ENCODE assay signal across 21 mouse cellular contexts in genomic region chr14:18759601-18760356, GRCm38 (mm10).
DNase-seq lines count a peak whose midpoint lies in the region; ATAC-seq and TF ChIP-seq lines count a peak whose summit lies in the region.
"Had no signal": no experiment of that assay in that cellular context is flagged by ENCODE, and none has a peak within 500 bp of the region (broad histone marks: within the 10 kb centered on the region; RNA-seq: fewer than 3 reads in every experiment).

No protein-coding gene starts in this region.

- H3K9me3 ChIP-seq in forebrain, embryonic 15.5 days = no peaks in the 10 kb centered on the region
- no peaks in the 10 kb centered on the region for H3K9me3 ChIP-seq in forebrain, embryonic 10.5 days
- H3K9me3 ChIP-seq in midbrain, embryonic 15.5 days = no peaks in the 10 kb centered on the region
- no peaks in the 10 kb centered on the region for H3K9me3 ChIP-seq in midbrain, embryonic 10.5 days (replicated peaks)
- H3K9me3 ChIP-seq: heart, embryonic 10.5 days; hindbrain, embryonic 15.5 days; limb, embryonic 15.5 days; midbrain, embryonic 12.5 days had no signal

- H3K27me3 ChIP-seq in forebrain, embryonic 15.5 days = no peaks in the 10 kb centered on the region
- H3K27me3 ChIP-seq in forebrain, embryonic 10.5 days (ENCODE audit: poor library complexity, severe bottlenecking) = no peaks in the 10 kb centered on the region
- H3K27me3 ChIP-seq in midbrain, embryonic 15.5 days (replicated peaks) = no peaks in the 10 kb centered on the region
- H3K27me3 ChIP-seq in midbrain, embryonic 10.5 days (ENCODE audit: low read depth, poor library complexity, severe bottlenecking) = no peaks in the 10 kb centered on the region
- no peaks in the 10 kb centered on the region for H3K27me3 ChIP-seq in myocyte (ENCODE audit: control insufficient read depth, insufficient read depth, insufficient read length)
- H3K27me3 ChIP-seq: hindbrain, embryonic 15.5 days; limb, embryonic 15.5 days; midbrain, embryonic 12.5 days had no signal

- H3K4me3 ChIP-seq in forebrain, embryonic 15.5 days = no peak overlapping the region
- H3K4me3 ChIP-seq in forebrain, embryonic 10.5 days = no peak overlapping the region
- no peak overlapping the region for H3K4me3 ChIP-seq in midbrain, embryonic 15.5 days
- no peak overlapping the region for H3K4me3 ChIP-seq in midbrain, embryonic 10.5 days
- H3K4me3 ChIP-seq in myocyte = no peak overlapping the region
- H3K4me3 ChIP-seq: heart, embryonic 10.5 days; hindbrain, embryonic 15.5 days; limb, embryonic 15.5 days; midbrain, embryonic 12.5 days had no signal

- no peak for DNase-seq in forebrain, embryonic 10.5 days (ENCODE audit: extremely low spot score, low spot score)
- DNase-seq in midbrain, embryonic 10.5 days (ENCODE audit: low spot score) = no peak
- peak; percentile 14 for DNase-seq in c-Kit-positive CD71-positive TER-119-negative erythroid progenitor cells, embryonic 14.5 days (ENCODE audit: low read depth)
- DNase-seq in kidney, adult 9 months = no peak
- DNase-seq: adrenal gland, adult 8-10 months; B cell, adult 2 months; cerebellum, adult 2 months; gastrocnemius, postnatal 25 days; heart, postnatal 10 days; kidney, postnatal 10 days; lung, embryonic 14.5 days; lung, postnatal 4 days; right cerebral cortex, postnatal 4 days had no signal

- no peaks in the 10 kb centered on the region for H3K36me3 ChIP-seq in forebrain, embryonic 15.5 days
- H3K36me3 ChIP-seq in forebrain, embryonic 10.5 days (replicated peaks) = no peaks in the 10 kb centered on the region
- no peaks in the 10 kb centered on the region for H3K36me3 ChIP-seq in midbrain, embryonic 15.5 days (replicated peaks)
- no peaks in the 10 kb centered on the region for H3K36me3 ChIP-seq in midbrain, embryonic 10.5 days
- no peaks in the 10 kb centered on the region for H3K36me3 ChIP-seq in myocyte (ENCODE audit: control insufficient read depth, insufficient read depth)
- H3K36me3 ChIP-seq: heart, embryonic 10.5 days; hindbrain, embryonic 15.5 days; limb, embryonic 15.5 days; midbrain, embryonic 12.5 days had no signal

- WGBS in forebrain, embryonic 15.5 days = 59% methylated on average over 6 of the region's 6 CpGs
- 85% methylated on average over 6 of the region's 6 CpGs for WGBS in forebrain, embryonic 10.5 days
- 68% methylated on average over 6 of the region's 6 CpGs for WGBS in midbrain, embryonic 15.5 days
- 82% methylated on average over 6 of the region's 6 CpGs for WGBS in midbrain, embryonic 10.5 days

- H3K4me1 ChIP-seq in forebrain, embryonic 15.5 days = peaks cover 11% of the 10 kb centered on the region
- 0 out of 2 replicates have a peak, but pooled peaks cover 6% of the 10 kb centered on the region for H3K4me1 ChIP-seq in forebrain, embryonic 10.5 days
- H3K4me1 ChIP-seq in midbrain, embryonic 15.5 days = peaks cover 10% of the 10 kb centered on the region
- H3K4me1 ChIP-seq in midbrain, embryonic 10.5 days = peaks cover 3% of the 10 kb centered on the region; the same call in 1 of the 2 replicates
- H3K4me1 ChIP-seq: heart, embryonic 10.5 days; limb, embryonic 15.5 days had no signal

- no peak overlapping the region for H3K4me2 ChIP-seq in forebrain, embryonic 15.5 days (replicated peaks)
- H3K4me2 ChIP-seq in midbrain, embryonic 15.5 days = no peak overlapping the region
- no peak overlapping the region for H3K4me2 ChIP-seq in myocyte (ENCODE audit: low read depth)
- H3K4me2 ChIP-seq: hindbrain, embryonic 15.5 days; limb, embryonic 15.5 days; lung, embryonic 14.5 days; midbrain, embryonic 12.5 days had no signal

- H3K9ac ChIP-seq in forebrain, embryonic 15.5 days (replicated peaks) = no peak overlapping the region
- no peak overlapping the region for H3K9ac ChIP-seq in midbrain, embryonic 15.5 days
- H3K9ac ChIP-seq: hindbrain, embryonic 15.5 days; limb, embryonic 15.5 days; lung, embryonic 14.5 days; midbrain, embryonic 12.5 days had no signal

- H3K27ac ChIP-seq in forebrain, embryonic 15.5 days (replicated peaks) = peak overlapping the region; percentile 40; the same call in 1 of the 2 replicates
- H3K27ac ChIP-seq in forebrain, embryonic 10.5 days = no peak overlapping the region
- no peak overlapping the region for H3K27ac ChIP-seq in midbrain, embryonic 15.5 days
- H3K27ac ChIP-seq in midbrain, embryonic 10.5 days (replicated peaks) = no peak overlapping the region
- H3K27ac ChIP-seq: heart, embryonic 10.5 days; limb, embryonic 15.5 days; midbrain, embryonic 12.5 days had no signal

- H3ac ChIP-seq in myocyte (ENCODE audit: control insufficient read depth, insufficient read length) = no peak overlapping the region

- ATAC-seq in forebrain, embryonic 15.5 days (replicated peaks) = peak; percentile 44
- 0 out of 2 replicates have a peak, but pooled peaks have one; percentile 25 for ATAC-seq in midbrain, embryonic 15.5 days (replicated peaks)
- ATAC-seq: intestine, postnatal 0 days had no signal

- no peak for TF ChIP-seq POLR2A in myocyte (IDR thresholded peaks at IDR 0.05; ENCODE audit: insufficient read length, low read depth)

- H3K79me2 ChIP-seq in myocyte (ENCODE audit: control insufficient read depth, insufficient read depth) = no peaks in the 10 kb centered on the region

TF ChIP-seq in myocyte, 11 proteins besides CTCF, POLR2A, EP300 and RAD21:
- TF ChIP-seq REST (IDR thresholded peaks at IDR 0.05; ENCODE audit: insufficient read depth, insufficient read length) (no peak), TCF12 (IDR thresholded peaks at IDR 0.05; ENCODE audit: insufficient read depth, poor library complexity, severe bottlenecking) (no peak), CEBPB (IDR thresholded peaks at IDR 0.05; ENCODE audit: insufficient read depth, poor library complexity, severe bottlenecking) (no peak), MAX (IDR thresholded peaks at IDR 0.05; ENCODE audit: low read depth) (no peak), SRF (IDR thresholded peaks at IDR 0.05; ENCODE audit: control insufficient read depth, insufficient read length, low read depth) (no peak), E2F4 (IDR thresholded peaks at IDR 0.05; ENCODE audit: insufficient read depth) (no peak), POLR2AphosphoS2 (IDR thresholded peaks at IDR 0.05; ENCODE audit: insufficient read length, low read depth) (no peak), MYOD1 (IDR thresholded peaks at IDR 0.05; ENCODE audit: control insufficient read depth in 1 of 3, insufficient read length in 2 of 3, low read depth in 2 of 3) (peak in 2 of 3 experiments; percentile 20 to 60), MYOG (IDR thresholded peaks at IDR 0.05; ENCODE audit: control insufficient read depth in 1 of 3, insufficient read depth in 1 of 3, insufficient read length in 2 of 3, low read depth in 2 of 3) (peak in 1 of 3 experiments; percentile 2), TCF3 (IDR thresholded peaks at IDR 0.05; ENCODE audit: insufficient read length, low read depth) (no peak)
